ENCODE assay signal across 19 mouse cellular contexts in genomic region chr1:92724135-92724534, GRCm38 (mm10).
DNase-seq lines count a peak whose midpoint lies in the region; TF ChIP-seq lines count a peak whose summit lies in the region.
"Had no signal": no experiment of that assay in that cellular context is flagged by ENCODE, and none has a peak within 500 bp of the region (broad histone marks: within the 10 kb centered on the region; RNA-seq: fewer than 3 reads in every experiment).

No protein-coding gene starts in this region.

- 47% methylated on average over 3 of the region's 3 CpGs for WGBS in heart, adult 2 months
- 69% methylated on average over 3 of the region's 3 CpGs for whole genome bisulfite sequencing in heart, embryonic 10.5 days

- intact Hi-C loops in heart, adult 2 months (cut with DNase I), result loop anchor here (1.0 to 2.0 kb wide), 3 partner anchors 19 to 51 kb away; no protein-coding TSS in a partner anchor
- intact Hi-C loops in heart, postnatal 14 days (cut with DNase I), result no loop called here

- H3K9me3 ChIP-seq in heart, embryonic 10.5 days, result no peaks in the 10 kb centered on the region
- H3K9me3 ChIP-seq: embryonic facial prominence, embryonic 12.5 days had no signal

- no peaks in the 10 kb centered on the region for H3K36me3 ChIP-seq in heart, adult 2 months (ENCODE audit: control insufficient read depth, insufficient read depth, low read length)
- no peaks in the 10 kb centered on the region for H3K36me3 ChIP-seq in heart, embryonic 10.5 days
- H3K36me3 ChIP-seq: embryonic facial prominence, embryonic 12.5 days had no signal

- peak; percentile 67 to 83 for DNase-seq in heart, adult 2 months
- no peak for DNase-seq in heart, embryonic 10.5 days (ENCODE audit: low spot score)
- peak; percentile 62 for DNase-seq in adrenal gland, postnatal 10 days
- DNase-seq in heart, adult 8-10 months (ENCODE audit: low spot score), result peak; percentile 78
- DNase-seq in heart, postnatal 14 days, result peak; percentile 68 to 80
- DNase-seq in thymus, postnatal 25 days, result no peak
- DNase-seq in cerebellum, adult 11 months, result no peak
- DNase-seq in cerebellum, postnatal 4 days (ENCODE audit: low spot score in 2 of 2), result no peak
- DNase-seq: cerebellum, adult 18-20 months; cerebellum, postnatal 14 days; gastrocnemius, adult 2 months; kidney, postnatal 36 days; lung, adult 18-20 months; lung, postnatal 10 days; right cerebral cortex, adult 18-20 months; right cerebral cortex, postnatal 4 days; thymus, adult 2 months had no signal

- H3K9ac ChIP-seq in heart, adult 2 months (ENCODE audit: low read depth, low read length), result no peak overlapping the region
- H3K9ac ChIP-seq: embryonic facial prominence, embryonic 12.5 days had no signal

- H3K27me3 ChIP-seq in heart, adult 2 months (ENCODE audit: control insufficient read depth, insufficient read depth, low read length), result no peaks in the 10 kb centered on the region
- H3K27me3 ChIP-seq in heart, embryonic 10.5 days (ENCODE audit: insufficient read depth, poor library complexity, severe bottlenecking), result peaks cover 14% of the 10 kb centered on the region
- H3K27me3 ChIP-seq: embryonic facial prominence, embryonic 12.5 days had no signal

- peak; percentile 87 for TF ChIP-seq EP300 in heart, adult 2 months (IDR thresholded peaks at IDR 0.05; ENCODE audit: insufficient read depth, low read depth, low read length)

- H3K4me1 ChIP-seq in heart, adult 2 months (ENCODE audit: control insufficient read depth, insufficient read depth, low read length), result peaks cover 8% of the 10 kb centered on the region
- H3K4me1 ChIP-seq in heart, embryonic 10.5 days, result peaks cover 27% of the 10 kb centered on the region
- H3K4me1 ChIP-seq: embryonic facial prominence, embryonic 12.5 days had no signal

- peak overlapping the region; percentile 67 for H3K27ac ChIP-seq in heart, adult 2 months
- no peak overlapping the region for H3K27ac ChIP-seq in heart, embryonic 10.5 days
- H3K27ac ChIP-seq: embryonic facial prominence, embryonic 12.5 days; gastrocnemius, adult 2 months; hindbrain, postnatal 0 days had no signal

- peak; percentile 36; the same call in 1 of the 2 replicates for TF ChIP-seq POLR2A in heart, adult 2 months (IDR thresholded peaks at IDR 0.05; ENCODE audit: insufficient read depth, low read depth, low read length)

- H3K4me3 ChIP-seq in heart, adult 2 months, result no peak overlapping the region
- no peak overlapping the region for H3K4me3 ChIP-seq in heart, embryonic 10.5 days
- H3K4me3 ChIP-seq: embryonic facial prominence, embryonic 12.5 days; gastrocnemius, adult 2 months had no signal

- no peaks in the 10 kb centered on the region for H3K79me2 ChIP-seq in heart, adult 2 months (replicated peaks; ENCODE audit: control insufficient read depth, insufficient read depth, low read length)

- TF ChIP-seq CTCF in heart, adult 2 months (IDR thresholded peaks at IDR 0.05), result no peak

Comparison
In these comparisons a context has a peak if more than half of its experiments do, and no peak if none do; other contexts are left out.
1. DNase-seq: peak in heart, adult 2 months (2 of 2), adrenal gland, postnatal 10 days (single experiment), heart, adult 8-10 months (single experiment) and heart, postnatal 14 days (2 of 2); none in heart, embryonic 10.5 days (single experiment), thymus, postnatal 25 days (single experiment), cerebellum, adult 11 months (single experiment) and cerebellum, postnatal 4 days (0 of 2).